Mouse (Mus musculus) spleen, adult 2 months (tissue): ENCODE data around the gene Sh3bp5. TPM values are rescaled to one million over a fixed set of nuclear protein-coding genes. Genes with fewer than 3 reads are reported as not detected.
A peak's percentile ranks its signal among the peaks of the same experiment; 100 is the strongest.

Source experiments
- DNase-seq, 2 experiments: peaks; one replicate each; pipeline versions ENCODE4 v3.0.0 to v3.0.0-alpha.2; 2012 to 2021; ENCODE audit warnings: low spot score in 2 of 2, low read depth in 1 of 2
- H3K27ac ChIP-seq: fragments of 200-500 bp; 2 replicates; pipeline ENCODE4 v1.5.1; 2012; ENCODE audit warnings: low read length, inconsistent platforms; ENCODE audit not compliant: insufficient read depth
- H3K27me3 ChIP-seq: fragments of 200-500 bp; 2 replicates; pipeline ENCODE4 v1.6.1; 2012; ENCODE audit warnings: mild to moderate bottlenecking, moderate library complexity, low read length, inconsistent platforms; ENCODE audit not compliant: control insufficient read depth, insufficient read depth
- H3K36me3 ChIP-seq: fragments of 200-500 bp; 2 replicates; pipeline ENCODE4 v1.6.1; 2012; ENCODE audit warnings: mild to moderate bottlenecking, low read length, inconsistent platforms; ENCODE audit not compliant: control insufficient read depth, insufficient read depth
- H3K4me1 ChIP-seq: fragments of 200-500 bp; 2 replicates; pipeline ENCODE4 v1.6.1; 2011; ENCODE audit warnings: inconsistent platforms; ENCODE audit not compliant: control insufficient read depth, insufficient read depth, insufficient read length
- H3K4me3 ChIP-seq: fragments of 200-500 bp; 2 replicates; pipeline ENCODE4 v1.5.1; 2011; ENCODE audit warnings: mild to moderate bottlenecking, inconsistent platforms; ENCODE audit not compliant: insufficient read depth, insufficient read length; ENCODE audit errors: extremely low read depth
- CTCF ChIP-seq: fragments of 200-500 bp; IDR thresholded peaks from 2 replicates; pipeline ENCODE4 v1.5.1; 2011; ENCODE audit warnings: mild to moderate bottlenecking, inconsistent platforms; ENCODE audit not compliant: insufficient read depth, insufficient read length, insufficient replicate concordance; ENCODE audit errors: extremely low read depth
- POLR2A ChIP-seq: fragments of 200-500 bp; IDR thresholded peaks from 2 replicates; pipeline ENCODE4 v1.6.1; 2011; ENCODE audit warnings: low read depth, low read length, inconsistent platforms
- WGBS: fragments of 180-500 bp; shearing (Covaris S2); methylation state at CpG from one replicate; pipeline ENCODE4 v1.1.7; 2018; 5-methylcytosine and 5-hydroxymethylcytosine counted together
- polyA plus RNA-seq: library from polyadenylated mRNA; depleted of rRNA; stranded (reverse); fragments of >200 nt; gene quantifications from 2 replicates; pipeline ENCODE4 v1.2.3, GENCODE M21; 2012

Gene Sh3bp5
- polyA plus RNA-seq, 1 experiment: 36.0 TPM

GRCm38 (mm10) chr14:31343241-31343640 is 92.6 kb downstream of the Sh3bp5 start:
- no peak for TF ChIP-seq CTCF
- TF ChIP-seq POLR2A: no peak
- Histone ChIP-seq H3K27ac (no peak overlapping the region), H3K4me1 (no peaks in the 10 kb centered on the region), H3K27me3 (no peaks in the 10 kb centered on the region), H3K4me3 (no peak overlapping the region), H3K36me3 (peaks cover 20% of the 10 kb centered on the region)
- 92% methylated on average over 8 of the region's 8 CpGs for WGBS
- no peak for DNase-seq

GRCm38 (mm10) chr14:31337947-31338346 is 97.9 kb downstream of the Sh3bp5 start:
- Histone ChIP-seq H3K36me3 (peaks cover 4% of the 10 kb centered on the region; the same call in 1 of the 2 replicates), H3K4me3 (no peak overlapping the region), H3K27ac (no peak overlapping the region), H3K4me1 (peaks cover 2% of the 10 kb centered on the region), H3K27me3 (no peaks in the 10 kb centered on the region)
- TF ChIP-seq POLR2A: no peak
- no peak for DNase-seq

GRCm38 (mm10) chr14:31337406-31337805 is 98.5 kb downstream of the Sh3bp5 start:
- peaks cover 2% of the 10 kb centered on the region for H3K4me1 ChIP-seq
- no peak for TF ChIP-seq POLR2A
- WGBS: 4% methylated on average over 7 of the region's 7 CpGs
- no peak for DNase-seq
- no peaks in the 10 kb centered on the region for H3K27me3 ChIP-seq
- H3K4me3 ChIP-seq: peak overlapping the region; percentile 96
- H3K36me3 ChIP-seq: peaks cover 4% of the 10 kb centered on the region; the same call in 1 of the 2 replicates
- no peak overlapping the region for H3K27ac ChIP-seq

- Histone ChIP-seq H3K27ac (peak within 1 kb of the TSS; percentile 97), H3K36me3 (peaks cover 4% of the 10 kb centered on the region; the same call in 1 of the 2 replicates), H3K4me1 (peaks cover 2% of the 10 kb centered on the region), H3K27me3 (no peaks in the 10 kb centered on the region), H3K4me3 (peak within 1 kb of the TSS; percentile 96)
- WGBS: under 1% methylated on average over 78 of the region's 78 CpGs
- TF ChIP-seq POLR2A (peak; percentile 64), CTCF (0 out of 2 replicates have a peak, but pooled peaks have one; percentile 6)
- peak; percentile 93 to 96 for DNase-seq
Measured at GRCm38 (mm10) chr14:31336369-31337155, 99.3 kb downstream of the Sh3bp5 start, which contains the start of gene Capn7. Capn7 (plus strand) TSS chr14:31336638.

- no peak for DNase-seq
- H3K36me3 ChIP-seq: peaks cover 4% of the 10 kb centered on the region; the same call in 1 of the 2 replicates
- 61% methylated on average over 3 of the region's 3 CpGs for WGBS
- H3K27me3 ChIP-seq: no peaks in the 10 kb centered on the region
- no peak overlapping the region for H3K27ac ChIP-seq
- peaks cover 2% of the 10 kb centered on the region for H3K4me1 ChIP-seq
- no peak overlapping the region for H3K4me3 ChIP-seq
- TF ChIP-seq CTCF: no peak
Measured at GRCm38 (mm10) chr14:31335765-31336164, 100.1 kb downstream of the Sh3bp5 start.

- H3K36me3 ChIP-seq: no peaks in the 10 kb centered on the region
- no peak for DNase-seq
- WGBS: 85% methylated on average over 4 of the region's 4 CpGs
- no peaks in the 10 kb centered on the region for H3K4me1 ChIP-seq
- H3K4me3 ChIP-seq: no peak overlapping the region
- no peak overlapping the region for H3K27ac ChIP-seq
- no peak for TF ChIP-seq POLR2A
- no peak for TF ChIP-seq CTCF
- H3K27me3 ChIP-seq: no peaks in the 10 kb centered on the region
Measured at GRCm38 (mm10) chr14:31330957-31331356, 104.9 kb downstream of the Sh3bp5 start.

- Histone ChIP-seq H3K27ac (no peak overlapping the region), H3K4me3 (no peak overlapping the region), H3K36me3 (no peaks in the 10 kb centered on the region), H3K4me1 (no peaks in the 10 kb centered on the region), H3K27me3 (no peaks in the 10 kb centered on the region)
- TF ChIP-seq POLR2A: no peak
- no peak for TF ChIP-seq CTCF
- no peak for DNase-seq
- WGBS: 73% methylated on average over 2 of the region's 2 CpGs
Measured at GRCm38 (mm10) chr14:31329741-31330140, 106.1 kb downstream of the Sh3bp5 start.
